Mouse (Mus musculus): ENCODE data around the gene Golt1b. TPM values are rescaled to one million over a fixed set of nuclear protein-coding genes. Genes with fewer than 3 reads are reported as not detected.

Gene Golt1b
- polyA plus RNA-seq, 1 experiment from 2014 or later: 84.8 TPM

Other genes starting within 250 kb of the Golt1b start
- not detected in 2 replicates for gene Slco1a6, start 178.7 kb upstream of the Golt1b start, polyA plus RNA-seq (2015; fragmentation: Nextera tagmentation; extraction: Ambion mirVana)
- gene Iapp, start 88.8 kb upstream of the Golt1b start, polyA plus RNA-seq (2015; fragmentation: Nextera tagmentation; extraction: Ambion mirVana): 62.2 and 72.9 TPM in 2 replicates
- gene Slco1a5, start 64.2 kb upstream of the Golt1b start, polyA plus RNA-seq (2015; fragmentation: Nextera tagmentation; extraction: Ambion mirVana): 0.08 and 0.25 TPM in 2 replicates
- 18.5 and 19.0 TPM in 2 replicates for gene Pyroxd1, start 41.6 kb upstream of the Golt1b start, polyA plus RNA-seq (2015; fragmentation: Nextera tagmentation; extraction: Ambion mirVana)
- 22.8 and 25.9 TPM in 2 replicates for gene Recql, start 134 bp upstream of the Golt1b start, polyA plus RNA-seq (2015; fragmentation: Nextera tagmentation; extraction: Ambion mirVana)
- gene Spx, start 26.2 kb downstream of the Golt1b start, polyA plus RNA-seq (2015; fragmentation: Nextera tagmentation; extraction: Ambion mirVana): 0.41 and 0.67 TPM in 2 replicates
- 2.7 and 3.4 TPM in 2 replicates for gene Gys2, start 85.9 kb downstream of the Golt1b start, polyA plus RNA-seq (2015; fragmentation: Nextera tagmentation; extraction: Ambion mirVana)
- 156 and 159 TPM in 2 replicates for gene Ldhb, start 120.7 kb downstream of the Golt1b start, polyA plus RNA-seq (2015; fragmentation: Nextera tagmentation; extraction: Ambion mirVana)
- 51.8 and 57.9 TPM in 2 replicates for gene Kcnj8, start 184.4 kb downstream of the Golt1b start, polyA plus RNA-seq (2015; fragmentation: Nextera tagmentation; extraction: Ambion mirVana)

All from stomach, embryonic 16.5 days (tissue).